Mouse (Mus musculus) spleen, adult 2 months (tissue): ENCODE measurements around the gene Cspg4. TPM values are rescaled to one million over a fixed set of nuclear protein-coding genes. Genes with fewer than 3 reads are reported as not detected.
"Not testable (repeated sequence)": the region's sequence is repeated elsewhere in the genome, so short reads cannot be mapped to it uniquely, and the experiment has no call there.

Source experiments
- DNase-seq, 2 experiments: peaks; one replicate each; pipeline versions ENCODE4 v3.0.0 to v3.0.0-alpha.2; 2012 to 2021; ENCODE audit warnings: low spot score in 2 of 2, low read depth in 1 of 2
- H3K27ac ChIP-seq: fragments of 200-500 bp; 2 replicates; pipeline ENCODE4 v1.5.1; 2012; ENCODE audit warnings: low read length, inconsistent platforms; ENCODE audit not compliant: insufficient read depth
- H3K27me3 ChIP-seq: fragments of 200-500 bp; 2 replicates; pipeline ENCODE4 v1.6.1; 2012; ENCODE audit warnings: mild to moderate bottlenecking, moderate library complexity, low read length, inconsistent platforms; ENCODE audit not compliant: control insufficient read depth, insufficient read depth
- H3K36me3 ChIP-seq: fragments of 200-500 bp; 2 replicates; pipeline ENCODE4 v1.6.1; 2012; ENCODE audit warnings: mild to moderate bottlenecking, low read length, inconsistent platforms; ENCODE audit not compliant: control insufficient read depth, insufficient read depth
- H3K4me1 ChIP-seq: fragments of 200-500 bp; 2 replicates; pipeline ENCODE4 v1.6.1; 2011; ENCODE audit warnings: inconsistent platforms; ENCODE audit not compliant: control insufficient read depth, insufficient read depth, insufficient read length
- H3K4me3 ChIP-seq: fragments of 200-500 bp; 2 replicates; pipeline ENCODE4 v1.5.1; 2011; ENCODE audit warnings: mild to moderate bottlenecking, inconsistent platforms; ENCODE audit not compliant: insufficient read depth, insufficient read length; ENCODE audit errors: extremely low read depth
- CTCF ChIP-seq: fragments of 200-500 bp; IDR thresholded peaks from 2 replicates; pipeline ENCODE4 v1.5.1; 2011; ENCODE audit warnings: mild to moderate bottlenecking, inconsistent platforms; ENCODE audit not compliant: insufficient read depth, insufficient read length, insufficient replicate concordance; ENCODE audit errors: extremely low read depth
- POLR2A ChIP-seq: fragments of 200-500 bp; IDR thresholded peaks from 2 replicates; pipeline ENCODE4 v1.6.1; 2011; ENCODE audit warnings: low read depth, low read length, inconsistent platforms
- WGBS: fragments of 180-500 bp; shearing (Covaris S2); methylation state at CpG from one replicate; pipeline ENCODE4 v1.1.7; 2018; 5-methylcytosine and 5-hydroxymethylcytosine counted together
- polyA plus RNA-seq: library from polyadenylated mRNA; depleted of rRNA; stranded (reverse); fragments of >200 nt; gene quantifications from 2 replicates; pipeline ENCODE4 v1.2.3, GENCODE M21; 2012

The Cspg4 gene
- polyA plus RNA-seq, 1 experiment: 1.3 TPM

- TF ChIP-seq CTCF (no peak), POLR2A (no peak)
- H3K4me3 ChIP-seq: no peak overlapping the region
- peaks cover 9% of the 10 kb centered on the region; the same call in 1 of the 2 replicates for H3K4me1 ChIP-seq
- no peak overlapping the region for H3K27ac ChIP-seq
- H3K36me3 ChIP-seq: no peaks in the 10 kb centered on the region
- no peaks in the 10 kb centered on the region for H3K27me3 ChIP-seq
- WGBS: 55% methylated on average over 11 of the region's 11 CpGs
- DNase-seq: no peak
Measured at GRCm38 (mm10) chr9:56899409-56899808, 34.6 kb downstream of the Cspg4 start.

GRCm38 (mm10) chr9:56900060-56900459, 35.2 kb downstream of the Cspg4 start:
- TF ChIP-seq POLR2A (no peak), CTCF (no peak)
- H3K4me1 ChIP-seq: peaks cover 9% of the 10 kb centered on the region; the same call in 1 of the 2 replicates
- no peak for DNase-seq
- H3K27me3 ChIP-seq: no peaks in the 10 kb centered on the region
- H3K27ac ChIP-seq: no peak overlapping the region
- H3K4me3 ChIP-seq: no peak overlapping the region
- no peaks in the 10 kb centered on the region for H3K36me3 ChIP-seq

- 8% methylated on average over 9 of the region's 9 CpGs for WGBS
- TF ChIP-seq CTCF (no peak), POLR2A (no peak)
- no peaks in the 10 kb centered on the region for H3K36me3 ChIP-seq
- H3K27ac ChIP-seq: peak overlapping the region; percentile 23; the same call in 1 of the 2 replicates
- H3K27me3 ChIP-seq: no peaks in the 10 kb centered on the region
- peaks cover 9% of the 10 kb centered on the region; the same call in 1 of the 2 replicates for H3K4me1 ChIP-seq
- no peak for DNase-seq
- H3K4me3 ChIP-seq: no peak overlapping the region
Measured at GRCm38 (mm10) chr9:56900571-56900970, 35.7 kb downstream of the Cspg4 start.

GRCm38 (mm10) chr9:56901187-56901586, 36.4 kb downstream of the Cspg4 start:
- no peak for DNase-seq
- Histone ChIP-seq H3K36me3 (no peaks in the 10 kb centered on the region), H3K27ac (peak overlapping the region; percentile 23; the same call in 1 of the 2 replicates), H3K4me3 (no peak overlapping the region), H3K4me1 (peaks cover 9% of the 10 kb centered on the region; the same call in 1 of the 2 replicates), H3K27me3 (no peaks in the 10 kb centered on the region)
- no peak for TF ChIP-seq POLR2A
- 25% methylated on average over 8 of the region's 8 CpGs for WGBS

GRCm38 (mm10) chr9:56903662-56904061, 38.8 kb downstream of the Cspg4 start:
- TF ChIP-seq CTCF: no peak
- TF ChIP-seq POLR2A: no peak
- Histone ChIP-seq H3K27me3 (no peaks in the 10 kb centered on the region), H3K36me3 (no peaks in the 10 kb centered on the region), H3K4me3 (no peak overlapping the region), H3K4me1 (peaks cover 9% of the 10 kb centered on the region; the same call in 1 of the 2 replicates), H3K27ac (no peak overlapping the region)
- 80% methylated on average over 3 of the region's 3 CpGs for WGBS
- no peak for DNase-seq

GRCm38 (mm10) chr9:56907549-56907948, 42.7 kb downstream of the Cspg4 start:
- no peaks in the 10 kb centered on the region for H3K4me1 ChIP-seq
- WGBS: 66% methylated on average over 9 of the region's 9 CpGs
- TF ChIP-seq CTCF (no peak), POLR2A (no peak)
- H3K36me3 ChIP-seq: no peaks in the 10 kb centered on the region
- H3K27me3 ChIP-seq: no peaks in the 10 kb centered on the region
- no peak overlapping the region for H3K4me3 ChIP-seq
- DNase-seq: no peak
- no peak overlapping the region for H3K27ac ChIP-seq

- not testable (repeated sequence) for H3K4me3 ChIP-seq, H3K36me3 ChIP-seq, DNase-seq, H3K4me1 ChIP-seq, H3K27ac ChIP-seq, H3K27me3 ChIP-seq
- WGBS: 74% methylated on average over 4 of the region's 4 CpGs
Measured at GRCm38 (mm10) chr9:56909991-56910390, 45.2 kb downstream of the Cspg4 start.

- 52% methylated on average over 1 of the region's 1 CpGs for WGBS
- H3K36me3 ChIP-seq: no peaks in the 10 kb centered on the region
- TF ChIP-seq POLR2A (no peak), CTCF (no peak)
- no peak for DNase-seq
- H3K4me3 ChIP-seq: no peak overlapping the region
- H3K27me3 ChIP-seq: no peaks in the 10 kb centered on the region
- no peaks in the 10 kb centered on the region for H3K4me1 ChIP-seq
- H3K27ac ChIP-seq: no peak overlapping the region
Measured at GRCm38 (mm10) chr9:56911017-56911416, 46.2 kb downstream of the Cspg4 start.
